Mouse (Mus musculus) frontal cortex, postnatal 14 days (tissue): ENCODE data around the gene Anapc5.
A peak's percentile ranks its signal among the peaks of the same experiment; 100 is the strongest.

ENCODE experiments used
- DNase-seq, 2 experiments: peaks; one replicate each; pipeline ENCODE4 v3.0.0; 2022; ENCODE audit warnings: low spot score in 2 of 2

The Anapc5 gene

GRCm38 (mm10) chr5:122799379-122800344 is 21.5 kb downstream of the Anapc5 start:
- DNase-seq: no peak

- DNase-seq: peak; percentile 61 to 67
Measured at GRCm38 (mm10) chr5:122798557-122799378, 22.4 kb downstream of the Anapc5 start.

DNA sequence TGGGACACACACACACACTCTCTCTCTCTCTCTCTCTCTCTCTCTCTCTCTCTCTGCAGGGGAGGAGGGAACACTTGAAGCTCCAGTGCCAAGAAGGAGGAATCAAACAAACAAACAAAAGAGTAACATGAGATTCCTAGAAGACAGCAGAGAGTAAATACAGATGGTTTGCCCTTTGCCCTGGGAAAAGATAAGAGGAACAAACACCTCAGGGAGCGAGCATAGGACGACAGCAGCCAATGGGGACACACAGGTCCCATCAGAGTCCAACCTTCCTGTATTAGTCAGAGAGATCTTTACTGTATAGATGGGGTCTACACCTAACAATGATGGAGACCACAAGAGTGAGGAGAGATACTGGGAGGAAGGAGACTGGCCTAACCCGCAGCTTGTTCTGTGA is 23.3 kb downstream of the Anapc5 start:
- DNase-seq: no peak

- no peak for DNase-seq
Measured at GRCm38 (mm10) chr5:122788696-122789095, 32.4 kb downstream of the Anapc5 start.

- DNase-seq: no peak
Measured at GRCm38 (mm10) chr5:122786035-122786819, 34.9 kb downstream of the Anapc5 start.

DNA sequence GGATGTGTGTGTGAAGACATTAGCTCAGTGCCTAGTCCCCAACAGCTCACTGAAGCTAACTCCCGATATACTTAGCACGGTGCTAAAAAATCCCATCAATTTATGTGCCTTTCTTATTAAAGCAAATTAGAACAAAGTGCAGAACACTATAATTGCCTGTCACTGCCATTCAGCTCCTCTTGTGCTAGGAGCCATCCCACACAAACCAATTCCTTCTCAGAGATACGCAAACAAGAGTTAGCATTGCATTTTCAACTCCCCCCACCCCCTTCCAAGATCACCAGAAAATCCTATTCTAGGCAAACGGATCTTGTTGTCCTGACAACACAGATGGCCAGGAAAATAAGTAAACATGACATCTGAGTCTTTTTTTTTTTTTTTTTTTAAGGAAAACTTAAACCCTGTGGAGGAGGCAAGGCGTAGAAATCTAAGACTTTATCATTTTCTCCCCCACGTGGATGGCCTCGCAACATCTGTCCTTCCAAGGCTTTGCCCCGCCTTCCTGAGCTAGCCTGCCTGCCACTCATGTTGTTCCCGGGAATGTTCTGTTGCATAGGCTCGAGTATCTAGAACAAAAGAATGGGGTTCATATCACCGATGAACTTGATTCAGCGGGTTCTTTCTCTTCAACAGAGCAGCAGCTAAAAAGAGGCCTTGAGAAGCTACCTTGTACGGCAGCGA is 37.3 kb downstream of the Anapc5 start:
- no peak for DNase-seq

GRCm38 (mm10) chr5:122782066-122782465 is 39.1 kb downstream of the Anapc5 start:
- DNase-seq: no peak

DNA sequence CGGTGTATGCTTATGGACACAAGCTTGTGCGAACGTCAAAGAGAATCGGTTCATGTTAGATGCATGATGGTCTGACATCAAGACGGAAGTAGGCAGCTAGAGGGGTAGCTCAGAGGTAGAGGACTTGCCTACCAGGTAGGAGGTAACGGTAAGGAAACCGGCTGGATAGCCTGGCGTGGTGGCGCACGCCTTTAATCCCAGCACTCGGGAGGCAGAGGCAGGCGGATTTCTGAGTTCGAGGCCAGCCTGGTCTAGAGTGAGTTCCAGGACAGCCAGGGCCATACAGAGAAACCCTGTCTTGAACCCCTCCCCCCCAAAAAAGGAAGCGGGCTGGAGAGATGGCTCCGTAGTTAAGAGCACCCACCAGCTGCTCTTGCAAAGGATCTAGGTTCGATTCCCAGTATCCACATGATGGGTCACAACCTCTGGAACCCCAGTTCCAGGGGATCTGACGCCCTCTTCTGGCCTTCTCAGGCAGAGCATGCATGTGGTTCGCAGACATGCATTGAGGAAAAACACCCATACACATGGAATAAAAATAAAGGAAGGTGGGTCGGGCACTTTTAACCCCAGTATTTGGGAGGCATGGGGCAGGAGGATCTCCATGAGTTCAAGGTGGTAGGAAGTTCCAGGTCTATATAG is 40.2 kb downstream of the Anapc5 start:
- DNase-seq: no peak

- DNase-seq: peak; percentile 62 to 75
Measured at GRCm38 (mm10) chr5:122779277-122779834, 41.8 kb downstream of the Anapc5 start, which contains the start of gene Camkk2. Gene Camkk2, minus strand, starts transcription at chr5:122779409.

GRCm38 (mm10) chr5:122778231-122779226 is 42.6 kb downstream of the Anapc5 start:
- no peak for DNase-seq

DNA sequence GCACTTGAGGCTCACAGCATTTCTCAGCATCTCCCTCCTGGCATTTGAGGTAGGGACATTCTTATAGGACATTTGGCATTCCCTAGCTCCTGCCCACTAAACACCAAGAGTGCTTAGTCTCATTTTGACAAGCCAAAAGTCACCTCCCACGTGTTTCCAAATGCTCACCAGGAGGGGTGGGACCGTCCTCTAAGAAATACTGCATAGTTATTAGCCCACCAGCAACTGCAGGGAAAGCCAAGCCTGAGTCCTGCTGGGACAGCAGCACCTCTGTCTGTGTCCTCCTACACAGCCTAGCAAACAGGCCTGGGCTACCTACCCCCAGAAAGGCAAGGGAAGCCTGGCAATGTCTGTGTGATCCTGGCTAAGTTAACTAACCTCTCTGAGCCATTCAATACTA is 43.8 kb downstream of the Anapc5 start:
- DNase-seq: no peak

- no peak for DNase-seq
Measured at GRCm38 (mm10) chr5:122775646-122776286, 45.4 kb downstream of the Anapc5 start.

DNA sequence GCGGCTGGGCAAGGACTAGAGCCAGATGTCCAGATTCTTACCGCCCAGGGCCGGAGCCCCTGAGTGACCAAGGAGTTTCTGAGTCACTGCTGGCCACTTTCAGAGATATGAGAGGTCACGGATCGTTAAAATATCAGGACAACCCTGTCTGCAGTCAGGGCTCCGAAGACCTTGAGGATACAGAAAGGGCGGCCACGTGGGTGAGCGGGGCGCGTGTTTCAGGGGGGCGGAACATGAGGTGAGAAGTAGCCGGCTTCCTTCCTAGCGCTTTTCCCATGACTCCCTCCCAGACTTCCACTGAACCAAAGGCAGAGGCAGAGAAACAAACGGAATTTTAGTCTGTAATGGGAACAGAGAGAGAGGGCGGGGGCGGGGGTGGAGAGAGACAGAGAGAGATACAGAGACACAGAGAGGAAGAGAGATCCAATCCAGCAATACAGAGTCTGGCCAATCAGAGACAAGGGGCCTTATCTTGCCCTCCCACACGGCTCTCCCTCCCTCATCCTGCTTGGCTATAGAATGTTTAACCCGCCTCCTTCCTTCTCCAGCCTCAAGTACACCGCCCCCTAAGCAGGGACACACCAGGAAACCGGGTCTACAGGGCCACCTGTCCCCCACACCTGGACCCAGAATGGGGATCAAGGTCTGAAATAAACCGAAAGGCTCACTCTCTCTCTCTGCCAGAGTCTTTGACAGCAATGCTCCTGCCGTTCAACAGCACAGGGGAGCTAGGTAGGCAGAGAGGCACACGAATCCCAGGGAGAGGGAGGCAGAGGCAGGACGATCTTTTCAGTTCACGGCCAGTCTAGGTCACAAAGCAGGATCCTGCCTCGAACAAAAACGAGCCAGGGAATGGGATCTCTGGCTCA is 46.2 kb downstream of the Anapc5 start:
- no peak for DNase-seq

GRCm38 (mm10) chr5:122773756-122774155 is 47.4 kb downstream of the Anapc5 start:
- no peak for DNase-seq

- no peak for DNase-seq
Measured at GRCm38 (mm10) chr5:122771428-122771827, 49.7 kb downstream of the Anapc5 start.

GRCm38 (mm10) chr5:122770806-122771261 is 50.3 kb downstream of the Anapc5 start:
- no peak for DNase-seq

GRCm38 (mm10) chr5:122770304-122770703 is 50.8 kb downstream of the Anapc5 start:
- DNase-seq: no peak
